Mouse (Mus musculus) cerebellum, postnatal 14 days (tissue): ENCODE results near the gene Adipor2.

Experiments used
- DNase-seq, 2 experiments: peaks; one replicate each; pipeline ENCODE4 v3.0.0; 2021; ENCODE audit warnings: mixed read lengths in 2 of 2

Adipor2 gene

GRCm38 (mm10) chr6:119417354-119417753 lies at the start of gene Adipor2:
Gene Adipor2, minus strand, starts transcription at chr6:119417704.
- no peak for DNase-seq

- DNase-seq, result no peak
Observed at GRCm38 (mm10) chr6:119466161-119466560, 48.7 kb upstream of the Adipor2 start.

- DNase-seq, result no peak
Observed at GRCm38 (mm10) chr6:119460391-119460790, 42.9 kb upstream of the Adipor2 start.

GRCm38 (mm10) chr6:119459041-119459440 lies 41.5 kb upstream of the Adipor2 start:
- no peak for DNase-seq

- no peak for DNase-seq
Observed at GRCm38 (mm10) chr6:119458166-119458565, 40.7 kb upstream of the Adipor2 start.

- peak; percentile 67 to 80 for DNase-seq
Observed at GRCm38 (mm10) chr6:119451981-119452499, 34.5 kb upstream of the Adipor2 start.

- DNase-seq, result peak in 1 of 2 experiments; percentile 27
Observed at GRCm38 (mm10) chr6:119450965-119451943, 33.8 kb upstream of the Adipor2 start.

- DNase-seq, result peak; percentile 42 to 67
Observed at GRCm38 (mm10) chr6:119449060-119449499, 31.6 kb upstream of the Adipor2 start.

- DNase-seq, result no peak
Observed at GRCm38 (mm10) chr6:119448321-119449059, 31.0 kb upstream of the Adipor2 start.

- peak in 1 of 2 experiments; percentile 30 for DNase-seq
Observed at GRCm38 (mm10) chr6:119445671-119446607, 28.4 kb upstream of the Adipor2 start.

GRCm38 (mm10) chr6:119443742-119444645 lies 26.5 kb upstream of the Adipor2 start:
- DNase-seq, result peak; percentile 90 to 93

GRCm38 (mm10) chr6:119442729-119443128 lies 25.2 kb upstream of the Adipor2 start:
- DNase-seq, result peak in 1 of 2 experiments; percentile 56

- DNase-seq, result peak; percentile 26 to 35
Observed at GRCm38 (mm10) chr6:119437894-119438761, 20.6 kb upstream of the Adipor2 start.

- no peak for DNase-seq
Observed at GRCm38 (mm10) chr6:119434394-119434793, 16.9 kb upstream of the Adipor2 start.

- DNase-seq, result no peak
Observed at GRCm38 (mm10) chr6:119431751-119432324, 14.3 kb upstream of the Adipor2 start.

GRCm38 (mm10) chr6:119430508-119430907 lies 13.0 kb upstream of the Adipor2 start:
- peak; percentile 83 to 84 for DNase-seq

GRCm38 (mm10) chr6:119429311-119429710 lies 11.8 kb upstream of the Adipor2 start:
- DNase-seq, result no peak

- peak in 1 of 2 experiments; percentile 65 for DNase-seq
Observed at GRCm38 (mm10) chr6:119428611-119429010, 11.1 kb upstream of the Adipor2 start.

GRCm38 (mm10) chr6:119421001-119421400 lies 3.5 kb upstream of the Adipor2 start:
- DNase-seq, result no peak
